Mouse (Mus musculus): ENCODE data around the gene Exosc5.

DNA sequence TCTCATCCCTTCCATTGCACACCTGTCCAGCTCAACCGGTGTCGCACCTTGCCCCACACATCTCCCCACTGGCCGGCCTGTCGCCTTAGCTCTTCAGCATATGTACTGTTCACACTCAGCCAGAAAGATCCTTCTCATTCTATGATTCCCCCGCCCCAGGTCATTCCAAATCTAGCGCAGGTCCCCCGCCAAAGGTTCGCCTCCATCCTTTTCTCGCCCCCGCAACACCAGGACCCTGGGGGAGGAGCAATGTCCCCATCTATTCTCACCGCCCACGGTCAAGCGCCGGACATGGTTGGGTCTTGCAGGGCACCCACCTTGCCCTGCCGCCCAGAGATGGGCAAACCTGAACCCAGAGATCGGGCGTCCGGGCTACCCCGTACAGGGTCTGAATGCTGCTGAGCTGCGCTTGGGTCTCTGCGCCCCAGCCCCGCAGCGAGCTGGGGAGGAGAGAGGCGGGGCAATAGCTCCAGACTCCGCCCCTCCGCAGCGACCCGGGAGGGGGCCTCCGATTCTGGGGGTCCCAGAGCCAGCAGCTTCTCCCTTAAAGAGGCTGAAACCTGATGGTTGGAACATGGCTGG lies 15.8 kb downstream of the Exosc5 start, which contains the start of gene Tmem91:
- TF ChIP-seq GATA1 (IDR thresholded peaks at IDR 0.05; ENCODE audit: borderline replicate concordance, low read length) (no peak), CTCF (IDR thresholded peaks at IDR 0.05; ENCODE audit: low read depth, low read length) (no peak), GATA2 (IDR thresholded peaks at IDR 0.05; ENCODE audit: borderline replicate concordance, low read depth, low read length) (no peak), TAL1 (conservative IDR thresholded peaks at IDR 0.05; ENCODE audit: low read depth, low read length) (no peak)

Data from G1E (cell line).